Mouse (Mus musculus): ENCODE data around the gene Wdr18.
A peak's percentile ranks its signal among the peaks of the same experiment; 100 is the strongest.

The Wdr18 gene

DNA sequence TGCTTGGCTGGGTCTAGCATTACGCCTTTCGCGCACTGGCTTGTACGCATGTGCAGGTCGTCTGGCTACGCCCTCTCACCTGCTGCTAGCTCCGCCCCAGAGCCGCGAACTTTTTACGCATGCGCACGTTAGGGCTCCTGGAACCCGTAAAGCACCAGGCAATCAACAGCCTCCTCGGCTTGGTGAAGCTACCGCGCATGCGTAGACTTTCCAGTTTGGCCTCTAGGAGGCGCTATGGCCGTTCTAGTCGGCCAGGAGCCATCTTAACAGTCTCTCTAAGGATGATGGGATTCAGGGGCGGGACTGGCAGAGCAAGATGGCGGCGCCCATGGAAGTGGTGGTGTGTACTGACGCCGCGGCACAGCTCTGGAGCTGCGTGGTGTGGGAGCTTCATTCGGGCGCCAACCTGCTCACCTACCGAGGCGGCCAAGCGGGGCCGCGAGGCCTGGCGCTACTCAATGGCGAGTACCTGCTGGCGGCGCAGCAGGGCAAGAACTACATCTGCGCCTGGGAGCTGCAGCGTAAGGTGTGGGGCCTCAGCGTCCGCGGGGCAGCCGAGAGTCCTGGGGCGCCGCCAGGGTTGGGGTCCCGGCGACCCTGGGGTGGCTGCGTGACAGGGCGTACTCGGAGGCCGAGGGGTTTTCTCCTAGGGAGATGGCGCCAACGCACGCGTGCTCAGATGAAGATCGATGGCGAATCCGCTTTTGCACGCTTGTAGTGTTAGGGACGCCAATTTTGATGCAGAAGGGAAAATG is at the start of gene Wdr18:
Gene Wdr18, plus strand, starts transcription at position 306 of the 755 bp plus-strand sequence.
- peak; percentile 99 for DNase-seq (ENCODE audit: low spot score)

DNA sequence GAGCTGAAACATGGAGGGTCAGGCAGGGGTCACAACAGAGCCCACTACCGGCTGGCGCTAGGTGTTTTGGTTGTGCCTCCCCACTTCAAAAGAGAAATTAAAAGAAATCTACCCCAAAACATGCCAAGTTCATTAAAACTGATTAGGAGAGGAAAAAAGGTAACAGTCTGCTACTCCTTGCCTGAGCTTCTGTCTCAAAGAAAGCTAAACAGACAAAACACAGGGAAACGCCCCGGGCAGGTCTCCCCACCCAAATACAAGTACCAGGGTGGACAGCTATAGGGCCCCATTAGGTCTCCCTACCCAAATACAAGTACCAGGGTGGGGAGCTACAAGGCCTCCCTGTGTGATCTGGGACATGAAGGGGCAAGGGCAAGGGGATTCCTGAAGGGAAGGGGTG is 49.4 kb upstream of the Wdr18 start, which contains the start of gene Gm26602:
Gene Gm26602, plus strand, starts transcription at position 301 of the 400 bp plus-strand sequence.
- DNase-seq (ENCODE audit: low spot score), result no peak

DNA sequence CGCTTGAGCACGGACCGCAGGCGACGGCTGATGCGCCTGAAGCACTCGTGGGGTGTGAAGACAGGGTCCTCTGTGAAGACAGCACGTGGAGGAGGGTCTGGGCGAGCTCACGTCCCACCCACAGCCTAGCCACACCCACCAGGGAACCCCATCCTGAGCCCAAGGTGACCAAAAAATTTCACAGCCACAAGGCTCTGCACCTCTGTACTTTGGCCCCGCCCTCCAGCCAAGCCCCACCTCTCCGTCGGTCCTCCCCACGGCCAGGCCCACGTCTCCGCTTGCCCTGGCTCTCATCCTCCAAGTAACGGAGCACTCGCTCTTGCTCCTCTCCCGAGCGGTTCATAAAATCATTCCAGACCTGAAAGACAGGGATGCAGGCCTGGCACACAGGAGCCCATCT is 47.5 kb upstream of the Wdr18 start:
- DNase-seq (ENCODE audit: low spot score), result no peak

DNA sequence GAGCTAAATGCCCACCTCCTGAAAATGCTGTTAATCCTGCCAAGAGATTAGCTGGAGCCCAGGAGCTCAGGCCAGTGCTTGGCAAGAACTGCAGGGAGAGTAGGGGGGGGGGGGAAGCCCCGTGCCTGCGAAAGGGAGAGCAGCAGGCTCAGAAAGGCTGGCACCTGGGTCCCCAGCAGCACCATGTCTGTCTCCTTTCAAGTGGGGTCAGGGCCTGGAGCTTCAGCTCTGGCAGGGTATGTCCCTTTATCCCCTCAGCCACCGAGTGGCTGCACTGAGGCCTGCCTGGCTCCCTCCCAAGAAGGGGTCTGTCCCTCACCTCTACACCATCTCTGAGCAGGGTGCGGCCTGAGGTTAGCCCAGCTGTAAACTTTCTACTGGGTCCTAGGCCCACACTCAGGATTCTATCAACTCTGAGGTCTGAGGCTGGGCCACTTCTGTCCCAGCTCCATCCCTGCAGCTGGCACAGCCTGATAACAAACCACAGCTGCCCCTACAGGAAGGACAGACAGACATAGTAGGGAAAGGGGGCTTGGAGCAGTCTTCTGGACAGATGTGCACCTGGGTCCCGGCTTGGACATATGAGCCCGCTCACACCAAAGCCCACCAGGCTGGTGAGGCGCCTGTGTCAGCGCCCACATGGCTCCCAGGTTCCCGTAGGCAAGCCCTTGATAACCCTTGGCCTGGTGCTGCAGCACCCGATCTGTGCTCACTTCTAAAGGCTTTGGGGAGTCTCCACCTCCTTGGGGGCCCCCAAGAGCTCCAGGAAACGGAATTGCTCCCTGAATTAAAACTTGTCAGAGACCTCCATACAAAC is 45.6 kb upstream of the Wdr18 start:
- DNase-seq (ENCODE audit: low spot score), result no peak

DNA sequence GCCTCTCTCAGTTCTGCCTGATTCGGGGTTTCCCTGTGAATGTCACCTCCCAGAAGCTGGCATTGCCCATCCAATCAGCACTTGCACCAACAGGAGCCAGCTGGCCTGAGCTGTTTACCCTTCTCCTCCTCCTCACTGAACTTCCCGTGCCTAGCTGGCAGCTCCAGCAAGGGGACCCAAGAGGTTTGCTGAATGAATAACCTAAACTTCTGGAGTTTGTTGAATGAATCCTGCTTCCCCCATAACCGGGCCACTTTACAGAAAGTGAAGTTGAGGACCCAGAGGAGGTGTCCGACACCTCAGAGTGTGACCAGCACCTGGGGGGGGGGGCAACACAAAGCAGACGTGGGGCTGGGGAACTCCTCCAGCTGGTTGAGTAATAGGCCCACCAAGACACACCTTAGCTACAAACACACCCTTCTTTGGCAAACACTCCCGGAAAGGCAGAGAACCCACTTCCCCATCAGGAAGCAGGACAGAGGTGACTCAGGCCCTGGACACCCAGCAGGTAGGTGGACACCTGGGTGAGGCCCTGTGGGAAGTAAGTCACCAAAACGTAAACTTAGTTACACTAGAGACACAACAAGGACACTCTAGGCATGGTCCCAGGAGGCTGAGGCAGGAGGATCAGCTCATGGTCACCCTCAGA is 44.9 kb upstream of the Wdr18 start:
- DNase-seq (ENCODE audit: low spot score), result peak; percentile 53

DNA sequence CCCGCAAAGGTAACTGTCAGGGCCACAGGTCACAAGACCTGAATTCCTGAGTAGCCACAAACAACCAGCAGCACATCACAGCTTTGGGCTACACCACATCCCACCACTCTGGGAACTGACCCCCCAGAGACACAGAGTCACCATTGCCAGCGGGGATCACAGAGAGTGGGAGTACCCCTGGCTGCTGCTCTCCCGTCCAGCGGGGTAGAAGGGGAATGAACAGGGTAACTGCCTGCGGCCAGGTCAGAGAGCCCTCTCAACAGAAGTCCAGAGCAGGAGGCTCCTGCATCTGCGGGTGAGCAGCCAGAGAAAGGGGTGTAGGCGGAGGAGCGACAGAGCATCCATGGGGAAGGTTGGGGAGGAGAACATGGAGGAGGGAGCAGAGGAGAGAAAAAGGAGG is 43.9 kb upstream of the Wdr18 start:
- no peak for DNase-seq (ENCODE audit: low spot score)

DNA sequence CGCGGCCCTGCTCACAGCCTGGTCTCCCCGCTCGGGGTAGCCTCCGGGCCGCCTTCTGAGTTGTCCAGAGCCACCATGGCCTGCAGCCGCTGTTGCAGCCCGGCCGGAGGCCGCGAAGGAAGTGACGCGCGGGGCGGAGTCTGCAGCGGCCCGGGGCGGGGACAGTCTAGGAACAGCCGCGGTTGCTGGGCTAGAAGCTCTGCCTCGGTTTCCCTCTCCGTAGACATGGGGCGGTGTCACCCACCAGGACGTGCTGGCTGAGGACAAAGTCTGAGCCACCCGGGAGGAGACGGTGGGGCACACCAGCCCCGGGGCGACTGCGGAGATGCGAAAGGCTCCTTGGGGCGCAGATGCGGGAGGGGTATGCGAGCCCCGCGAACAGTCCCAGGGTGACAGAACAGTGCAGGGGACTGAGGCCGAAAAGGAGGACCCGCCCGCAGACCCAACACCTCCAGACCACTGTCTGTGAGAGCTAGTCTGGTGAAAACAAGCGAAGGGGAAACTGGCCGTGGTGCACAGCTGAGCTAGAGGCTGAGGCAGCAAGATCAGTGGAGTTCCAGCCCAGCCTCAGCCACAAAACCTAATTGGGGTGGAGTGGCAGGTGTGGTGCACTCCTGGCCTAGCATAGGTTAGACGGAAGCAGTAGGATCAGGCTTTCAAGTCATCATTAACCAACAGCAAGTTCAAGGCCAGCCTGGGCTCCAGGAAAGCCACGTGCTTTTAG is 43.0 kb upstream of the Wdr18 start, which contains the start of gene Kiss1r:
Gene Kiss1r, plus strand, starts transcription at position 164 of the 724 bp plus-strand sequence.
- peak; percentile 91 for DNase-seq (ENCODE audit: low spot score)

DNA sequence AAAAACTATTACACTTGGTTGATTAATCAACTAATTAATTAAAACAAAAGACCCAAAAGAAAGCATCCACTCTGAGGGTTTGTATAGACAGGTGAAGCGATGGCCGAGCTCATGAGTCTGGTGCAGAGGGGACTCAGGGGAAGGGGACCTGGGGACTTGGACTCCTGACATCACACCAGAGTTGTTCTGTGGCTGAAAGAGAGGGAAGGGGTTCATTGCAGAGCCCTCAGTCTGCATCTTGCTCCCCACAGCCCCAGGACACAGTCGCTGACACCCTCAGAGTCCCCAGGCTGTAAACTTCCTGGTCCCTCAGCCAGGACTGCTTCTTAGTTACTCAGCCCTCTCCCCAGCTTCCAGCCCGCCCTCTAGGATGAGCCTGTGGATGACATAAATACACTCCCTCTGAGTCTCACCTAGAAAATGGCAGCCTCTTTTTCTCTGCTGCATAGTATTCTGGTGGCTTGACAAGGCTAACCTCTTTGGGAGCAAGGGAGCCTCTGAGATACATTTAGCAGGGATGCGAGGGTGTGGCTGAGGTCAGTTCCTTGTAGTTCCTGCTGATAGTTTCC is 42.3 kb upstream of the Wdr18 start:
- no peak for DNase-seq (ENCODE audit: low spot score)

DNA sequence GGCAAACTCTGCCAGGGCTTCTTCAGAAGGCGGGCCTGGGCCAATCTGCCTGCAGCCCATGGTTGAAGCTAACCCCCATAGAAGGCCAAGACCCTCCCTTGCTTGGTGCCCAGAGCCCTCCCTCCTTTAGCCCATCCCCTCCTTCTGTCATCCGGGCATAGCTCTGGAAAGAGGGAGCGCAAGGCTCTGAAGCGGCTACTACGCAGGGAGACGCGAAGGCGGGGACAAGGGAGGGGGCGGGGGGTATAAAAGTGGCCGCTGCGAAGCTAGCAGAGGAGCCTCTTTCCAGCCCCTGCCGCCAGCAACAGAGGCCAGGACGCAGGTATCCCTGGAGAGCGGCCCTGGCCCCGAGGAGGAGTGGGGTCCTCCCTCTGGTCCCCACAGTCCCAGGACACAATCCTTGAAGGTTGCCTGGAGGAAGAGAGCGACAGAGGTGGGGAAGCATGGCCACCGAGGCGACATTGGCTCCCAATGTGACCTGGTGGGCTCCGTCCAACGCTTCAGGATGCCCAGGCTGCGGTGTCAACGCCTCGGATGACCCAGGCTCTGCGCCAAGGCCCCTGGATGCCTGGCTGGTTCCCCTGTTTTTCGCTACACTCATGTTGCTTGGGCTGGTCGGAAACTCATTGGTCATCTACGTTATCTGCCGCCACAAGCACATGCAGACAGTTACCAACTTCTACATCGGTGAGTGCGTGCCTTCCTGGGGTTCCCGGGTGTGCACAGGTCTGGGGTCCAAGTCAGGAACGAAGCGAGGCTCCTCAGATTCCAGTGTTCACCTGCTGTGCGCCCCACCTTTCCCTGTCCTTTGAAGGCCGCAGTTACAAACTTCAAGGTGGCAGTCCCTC is 41.5 kb upstream of the Wdr18 start:
- DNase-seq (ENCODE audit: low spot score), result no peak

DNA sequence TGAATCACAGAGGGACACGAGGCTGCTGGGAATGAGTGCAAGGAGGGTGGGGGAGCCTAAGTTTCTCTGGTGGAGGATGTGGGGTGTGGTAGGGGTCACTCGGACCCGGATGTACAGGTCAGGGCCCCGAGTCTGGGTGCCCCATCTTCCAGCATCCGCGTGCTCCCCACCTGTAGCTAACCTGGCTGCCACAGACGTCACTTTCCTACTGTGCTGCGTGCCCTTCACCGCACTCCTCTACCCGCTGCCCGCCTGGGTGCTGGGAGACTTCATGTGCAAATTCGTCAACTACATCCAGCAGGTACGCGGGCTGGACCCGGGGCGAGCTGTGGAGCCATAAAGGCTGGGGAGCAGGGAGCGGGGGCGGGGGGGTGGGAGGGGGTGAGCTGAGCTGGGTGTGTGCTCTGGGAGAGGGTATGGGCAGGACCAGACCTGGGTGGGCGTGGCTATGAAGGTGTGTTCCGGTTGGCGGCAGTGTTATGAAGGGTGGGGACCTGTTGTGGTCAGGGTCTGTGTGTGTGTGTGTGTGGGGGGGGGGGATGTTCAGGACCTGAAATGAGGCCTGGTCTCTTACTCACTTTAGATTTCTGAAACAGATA is 40.6 kb upstream of the Wdr18 start:
- DNase-seq (ENCODE audit: low spot score), result peak; percentile 46

DNA sequence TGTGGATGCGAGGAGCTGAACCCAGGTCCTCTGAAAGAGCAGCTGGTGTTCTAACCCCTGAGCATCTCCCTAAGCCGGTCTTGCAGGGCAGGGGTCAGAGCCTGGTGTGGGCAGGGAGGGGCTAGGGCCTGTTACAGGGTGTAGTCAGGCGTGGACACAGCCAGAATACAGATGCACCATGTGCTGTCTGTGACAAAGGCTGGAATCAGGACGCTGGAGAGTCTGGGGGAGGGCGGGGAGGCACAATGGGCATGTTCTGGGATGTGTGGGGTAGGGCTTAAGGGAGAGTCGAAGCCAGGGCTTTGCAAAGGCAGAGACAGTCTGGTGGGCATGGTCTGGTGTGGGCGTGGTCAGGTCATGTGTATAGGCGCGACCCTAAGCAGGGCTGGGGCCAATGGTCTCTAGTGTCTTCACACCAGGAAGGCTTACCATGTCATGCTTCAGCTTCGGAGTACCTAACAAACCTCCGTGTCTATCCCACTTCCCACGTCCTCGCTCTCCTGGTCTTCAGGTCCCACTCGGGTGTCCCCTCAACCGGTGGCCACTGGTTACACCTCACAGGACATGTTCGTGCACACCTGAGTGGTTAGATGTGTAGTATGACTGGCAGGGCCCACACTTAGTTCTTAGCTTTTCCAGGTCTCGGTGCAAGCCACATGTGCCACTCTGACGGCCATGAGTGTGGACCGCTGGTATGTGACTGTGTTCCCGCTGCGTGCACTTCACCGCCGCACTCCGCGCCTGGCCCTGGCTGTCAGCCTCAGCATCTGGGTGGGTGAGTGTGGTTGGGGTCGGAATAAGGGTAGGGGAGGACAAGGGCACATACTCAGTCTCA is 39.7 kb upstream of the Wdr18 start:
- DNase-seq (ENCODE audit: low spot score), result no peak

DNA sequence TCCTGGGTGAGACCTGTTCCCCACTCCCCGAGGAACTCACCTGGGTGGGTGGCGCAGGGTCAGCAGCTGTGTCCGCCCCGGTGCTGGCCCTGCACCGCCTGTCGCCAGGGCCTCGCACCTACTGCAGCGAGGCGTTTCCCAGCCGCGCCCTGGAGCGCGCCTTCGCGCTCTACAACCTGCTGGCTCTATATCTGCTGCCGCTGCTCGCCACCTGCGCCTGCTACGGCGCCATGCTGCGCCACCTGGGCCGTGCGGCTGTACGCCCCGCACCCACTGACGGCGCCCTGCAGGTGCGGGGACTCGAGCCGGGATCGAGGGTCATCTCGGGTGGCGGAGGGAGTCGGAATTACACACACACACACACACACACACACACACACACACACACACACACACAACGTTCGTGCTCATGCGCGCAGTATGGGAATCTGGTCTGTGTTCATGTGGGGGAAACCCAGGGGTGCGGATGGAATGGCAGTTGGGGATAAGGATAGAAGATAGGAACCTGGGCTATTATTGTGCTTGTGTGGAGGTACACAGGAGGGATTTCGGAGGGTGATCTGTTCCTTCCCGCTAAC is 38.9 kb upstream of the Wdr18 start, which contains the start of gene R3hdm4:
Gene R3hdm4, minus strand, starts transcription at position 251 of the 578 bp plus-strand sequence.
- no peak for DNase-seq (ENCODE audit: low spot score)

DNA sequence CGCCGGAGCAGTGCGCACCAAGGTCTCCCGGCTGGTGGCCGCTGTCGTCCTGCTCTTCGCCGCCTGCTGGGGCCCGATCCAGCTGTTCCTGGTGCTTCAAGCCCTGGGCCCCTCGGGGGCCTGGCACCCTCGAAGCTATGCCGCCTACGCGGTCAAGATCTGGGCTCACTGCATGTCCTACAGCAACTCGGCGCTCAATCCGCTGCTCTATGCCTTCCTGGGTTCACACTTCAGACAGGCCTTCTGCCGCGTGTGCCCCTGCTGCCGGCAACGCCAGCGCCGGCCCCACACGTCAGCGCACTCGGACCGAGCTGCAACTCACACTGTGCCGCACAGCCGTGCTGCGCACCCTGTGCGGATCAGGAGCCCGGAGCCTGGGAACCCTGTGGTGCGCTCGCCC is 38.4 kb upstream of the Wdr18 start:
- no peak for DNase-seq (ENCODE audit: low spot score)

DNA sequence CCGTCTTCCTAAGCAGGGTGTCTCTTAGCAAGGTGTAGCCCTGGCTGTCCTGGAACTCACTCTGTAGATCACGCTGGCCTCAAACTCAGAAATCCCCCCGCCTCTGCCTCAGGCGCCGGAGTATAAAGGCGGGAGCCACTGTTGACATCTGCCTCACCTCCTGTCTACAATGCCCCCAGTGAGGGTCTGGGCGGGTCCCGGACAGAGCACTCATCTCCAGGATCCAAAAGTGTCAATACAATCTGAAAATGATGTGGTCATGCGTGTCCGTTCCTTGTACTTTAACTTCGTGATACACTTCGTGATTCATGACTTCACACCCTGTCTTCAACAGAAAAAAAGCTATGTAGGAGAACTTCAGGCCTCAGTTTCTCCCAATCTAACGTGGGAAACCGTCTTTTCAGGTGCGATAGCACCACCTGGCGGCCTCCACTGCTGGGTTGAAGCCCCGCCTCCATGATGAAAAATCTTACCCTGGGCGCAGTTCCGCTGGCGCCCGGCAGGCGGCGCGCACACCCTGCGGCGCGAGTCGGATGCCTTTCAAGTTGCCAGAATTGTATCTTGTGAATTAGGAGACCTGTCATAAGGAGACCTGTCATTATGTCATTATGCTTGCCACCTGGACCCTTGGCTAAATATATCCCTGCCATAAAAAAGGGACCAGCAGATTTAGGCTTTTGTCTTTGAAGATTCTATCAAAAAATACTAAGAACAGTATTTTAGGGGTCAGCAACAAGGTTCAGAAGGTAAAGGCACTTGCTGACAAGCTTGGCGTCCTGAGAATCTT is 34.8 kb upstream of the Wdr18 start:
- DNase-seq (ENCODE audit: low spot score), result peak; percentile 92

DNA sequence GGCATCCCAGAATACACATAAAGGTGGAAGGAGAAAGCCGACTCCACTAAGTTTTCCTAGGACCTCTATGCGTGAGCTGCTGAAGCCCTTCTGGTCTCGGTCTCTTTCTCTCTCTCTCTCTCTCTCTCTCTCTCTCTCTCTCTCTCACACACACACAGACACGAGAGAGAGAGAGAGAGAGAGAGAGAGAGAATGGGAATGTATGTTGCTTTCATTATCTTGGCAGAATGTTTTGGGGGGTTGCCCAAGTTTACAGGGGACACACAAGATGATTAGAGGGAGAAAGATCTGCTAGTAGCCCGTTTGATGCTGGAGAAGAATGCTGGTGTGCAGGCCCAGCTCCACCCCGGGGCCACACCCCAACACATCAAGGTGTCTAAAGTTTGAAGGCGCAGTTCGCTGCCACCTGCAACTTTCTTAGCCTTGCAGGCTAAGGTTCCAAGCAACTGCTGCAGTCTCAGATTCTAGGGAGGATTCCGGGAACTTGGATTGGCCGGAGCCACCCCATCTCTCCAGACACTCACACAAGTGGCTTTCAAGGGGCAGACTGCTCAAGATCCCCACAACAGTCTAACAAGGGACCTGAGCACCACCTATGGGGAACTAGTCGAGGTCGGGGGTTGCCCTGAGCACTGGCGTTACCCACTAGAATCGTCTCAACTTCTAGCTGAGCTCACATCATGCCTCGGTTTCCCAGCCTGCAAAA is 34.0 kb upstream of the Wdr18 start:
- DNase-seq (ENCODE audit: low spot score), result no peak

DNA sequence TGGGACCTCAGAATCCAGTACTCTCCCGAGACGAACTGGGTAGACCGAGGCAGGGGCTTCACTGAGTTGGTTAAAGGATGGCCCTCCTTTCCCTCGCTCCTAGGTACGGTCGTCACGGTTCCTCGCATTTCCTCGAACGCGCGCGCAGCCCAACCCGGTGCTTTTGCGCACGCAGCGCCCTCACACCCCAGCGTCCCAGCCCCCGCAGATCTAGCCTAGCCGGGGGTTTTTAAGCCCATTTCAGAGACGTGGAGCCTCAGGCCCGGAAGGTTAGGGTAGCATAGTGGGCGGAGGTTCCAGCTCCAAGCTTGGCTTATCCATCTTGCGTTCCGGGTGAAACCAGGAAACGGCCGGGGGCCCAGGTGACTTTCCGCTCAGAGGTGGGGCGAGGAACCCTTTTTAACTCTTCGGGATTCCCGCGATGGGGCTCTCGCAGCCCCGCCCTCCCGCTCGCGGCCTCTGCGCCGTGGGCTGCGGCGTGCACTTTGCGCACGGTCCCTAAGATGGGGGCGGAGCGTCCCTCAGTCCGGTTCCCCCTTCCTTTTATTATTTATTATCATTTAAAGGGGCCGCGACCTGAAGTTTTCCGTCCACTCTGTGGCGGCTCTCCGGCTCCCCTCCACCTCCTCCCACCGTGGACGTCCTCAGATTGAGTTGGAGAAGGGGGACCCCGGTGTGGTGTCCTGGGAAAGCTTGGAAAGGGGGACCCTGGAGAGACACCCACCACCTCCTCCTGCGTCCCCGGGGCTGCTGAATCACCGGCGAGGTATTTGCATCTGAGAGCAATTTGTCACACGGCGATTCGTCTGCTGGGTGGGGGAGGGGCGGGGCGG is 33.2 kb upstream of the Wdr18 start, which contains the start of gene Arid3a:
Gene Arid3a, plus strand, starts transcription at position 553 of the 833 bp plus-strand sequence.
- peak; percentile 91 for DNase-seq (ENCODE audit: low spot score)
